ENCODE assay signal across 9 mouse cellular contexts in the genomic region with DNA sequence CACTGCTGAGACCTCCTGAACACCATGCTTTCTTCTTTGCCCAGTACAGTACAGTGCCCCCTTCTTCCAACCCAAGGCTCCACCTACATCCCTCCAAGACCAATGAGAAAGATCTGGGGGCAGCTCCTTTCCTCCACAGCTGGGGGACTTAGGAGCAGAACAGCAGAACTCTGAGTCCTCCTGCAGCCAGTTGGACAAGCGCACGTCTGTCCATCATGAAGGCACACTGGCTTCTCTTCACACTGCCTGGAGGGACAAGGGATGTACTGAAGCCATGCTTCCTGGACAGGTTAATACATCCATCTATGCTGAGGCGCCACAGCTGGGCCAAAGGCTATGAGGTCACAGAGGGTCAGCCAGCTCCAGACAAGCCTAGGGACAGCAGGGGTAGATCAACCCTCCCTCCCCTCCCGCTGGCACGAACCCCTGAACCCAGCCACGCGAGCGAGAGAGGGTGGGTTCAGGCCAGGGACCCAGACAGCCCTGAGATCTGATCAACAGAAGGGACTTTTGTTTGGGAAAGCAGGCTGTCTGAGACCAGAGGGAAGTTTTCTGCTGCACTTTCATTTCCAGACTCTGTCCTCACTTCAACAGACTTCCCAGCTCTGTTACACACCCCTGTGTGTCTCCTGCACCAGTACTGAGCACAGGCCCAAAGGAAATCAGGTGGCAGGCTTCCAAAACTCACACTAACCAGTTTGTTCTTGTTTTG. TPM values are rescaled to one million over a fixed set of nuclear protein-coding genes. Genes with fewer than 3 reads are reported as not detected.
DNase-seq lines count a peak whose midpoint lies in the region; ATAC-seq and TF ChIP-seq lines count a peak whose summit lies in the region.
"Had no signal": no experiment of that assay in that cellular context is flagged by ENCODE, and none has a peak within 500 bp of the region (broad histone marks: within the 10 kb centered on the region; RNA-seq: fewer than 3 reads in every experiment).

No protein-coding gene starts in this region.

- ATAC-seq in heart, embryonic 11.5 days (replicated peaks; ENCODE audit: insufficient number of reproducible peaks, low FRiP score, low TSS enrichment), result no peak
- peak; percentile 57 for ATAC-seq in stomach, embryonic 16.5 days (ENCODE audit: insufficient read depth, low FRiP score)

- no peak overlapping the region for H3K9ac ChIP-seq in heart, embryonic 11.5 days (ENCODE audit: low read depth, low read length)
- H3K9ac ChIP-seq in stomach, embryonic 16.5 days (ENCODE audit: low read length), result 0 out of 2 replicates have a peak overlapping the region, but pooled peaks have one; percentile 17

- peak; percentile 31 to 48 for DNase-seq in lung, adult 18-20 months
- no peak for DNase-seq in lung, adult 2 months
- peak; percentile 41 to 58 for DNase-seq in kidney, postnatal 4 days
- no peak for DNase-seq in left cerebral cortex, postnatal 36 days (ENCODE audit: low spot score in 2 of 2)
- no peak for DNase-seq in natural killer cell, adult 2 months (ENCODE audit: low spot score in 2 of 2)
- DNase-seq in layer of hippocampus, adult 18-20 months (ENCODE audit: low spot score in 2 of 2), result no peak

- TF ChIP-seq POLR2A in lung, adult 2 months (IDR thresholded peaks at IDR 0.05; ENCODE audit: borderline replicate concordance, extremely low read depth, low read depth, low read length), result no peak

- intact Hi-C loops in left cerebral cortex, postnatal 36 days (cut with DNase I), result no loop called here

- no peaks in the 10 kb centered on the region for H3K9me3 ChIP-seq in heart, embryonic 11.5 days (replicated peaks; ENCODE audit: control insufficient read depth, low read length)
- no peaks in the 10 kb centered on the region for H3K9me3 ChIP-seq in stomach, embryonic 16.5 days (replicated peaks; ENCODE audit: control insufficient read depth, low read length)

- H3K4me3 ChIP-seq in lung, adult 2 months (replicated peaks; ENCODE audit: extremely low read depth, low read depth, low read length), result no peak overlapping the region
- no peak overlapping the region for H3K4me3 ChIP-seq in heart, embryonic 11.5 days (ENCODE audit: low read depth, low read length)
- no peak overlapping the region for H3K4me3 ChIP-seq in stomach, embryonic 16.5 days (replicated peaks; ENCODE audit: low read length)

- H3K27ac ChIP-seq in heart, embryonic 11.5 days (ENCODE audit: low read depth, low read length), result peak overlapping the region; percentile 12; the same call in 1 of the 2 replicates
- peak overlapping the region; percentile 60 for H3K27ac ChIP-seq in stomach, embryonic 16.5 days (ENCODE audit: low read length)

- no peaks in the 10 kb centered on the region for H3K4me1 ChIP-seq in lung, adult 2 months (ENCODE audit: control insufficient read depth, insufficient read depth, low read length)
- peaks cover 15% of the 10 kb centered on the region for H3K4me1 ChIP-seq in heart, embryonic 11.5 days (ENCODE audit: control insufficient read depth, insufficient read depth, low read length)
- H3K4me1 ChIP-seq in stomach, embryonic 16.5 days (ENCODE audit: control insufficient read depth, insufficient read depth, low read length), result peaks cover 25% of the 10 kb centered on the region

- H3K27me3 ChIP-seq in heart, embryonic 11.5 days (ENCODE audit: control insufficient read depth, insufficient read depth, low read length), result no peaks in the 10 kb centered on the region
- H3K27me3 ChIP-seq in stomach, embryonic 16.5 days (ENCODE audit: control insufficient read depth, insufficient read depth, low read length), result no peaks in the 10 kb centered on the region

- 35% methylated on average over 8 of the region's 8 CpGs for WGBS in lung, adult 2 months
- 44% methylated on average over 8 of the region's 8 CpGs for WGBS in heart, embryonic 11.5 days (ENCODE audit: insufficient replicate concordance)
- WGBS in stomach, embryonic 16.5 days, result 28% methylated on average over 8 of the region's 8 CpGs

- no peaks in the 10 kb centered on the region for H3K36me3 ChIP-seq in heart, embryonic 11.5 days (ENCODE audit: control insufficient read depth, insufficient read depth, low read length)
- no peaks in the 10 kb centered on the region for H3K36me3 ChIP-seq in stomach, embryonic 16.5 days (ENCODE audit: control insufficient read depth, insufficient read depth, low read length)

- no peak overlapping the region for H3K4me2 ChIP-seq in heart, embryonic 11.5 days
- no peak overlapping the region for H3K4me2 ChIP-seq in stomach, embryonic 16.5 days (ENCODE audit: low read depth, low read length)

- no peak for TF ChIP-seq CTCF in lung, adult 2 months (IDR thresholded peaks at IDR 0.05; ENCODE audit: insufficient read depth, low read length)

RNA-seq across cellular contexts. Expression of a gene that starts 27.6 kb away (rescaled TPM):
- polyA plus RNA-seq in lung, adult 2 months (2012; rRNA removed), result 4.1 and 4.4 TPM in 2 replicates
- polyA plus RNA-seq in heart, embryonic 11.5 days (2014; fragmentation: Nextera tagmentation; extraction: Ambion mirVana), result 3.3 and 4.1 TPM in 2 replicates
- polyA plus RNA-seq in stomach, embryonic 16.5 days (2015; fragmentation: Nextera tagmentation; extraction: Ambion mirVana), result 8.5 and 9.7 TPM in 2 replicates
- 1 to 10 TPM; 3.2 to 4.8 TPM for total RNA-seq in left cerebral cortex, postnatal 36 days (2021)
- total RNA-seq in layer of hippocampus, adult 18-20 months (2021), result 1 to 10 TPM; 3.2 to 4.1 TPM
- total RNA-seq: hematopoietic stem cell, adult 5-6 weeks had no signal

Comparison
In these comparisons a context has a peak if more than half of its experiments do, and no peak if none do; other contexts are left out.
1. DNase-seq: peak in lung, adult 18-20 months (2 of 2) and kidney, postnatal 4 days (2 of 2); none in lung, adult 2 months (single experiment), left cerebral cortex, postnatal 36 days (0 of 2), natural killer cell, adult 2 months (0 of 2) and layer of hippocampus, adult 18-20 months (0 of 2).